Mouse (Mus musculus): ENCODE measurements at regions not wholly inside any gene's neighbourhood (a gene's known extent, or its start where the extent isn't known, plus 50 kb on each side); places are given as distances from the start of the nearest gene placed in this dataset.

GRCm38 (mm10) chr5:46794028-46794705 is 936.8 kb upstream of the Lcorl start:
- DNase-seq (ENCODE audit: low read depth): no peak

- no peak for DNase-seq (ENCODE audit: low read depth)
These were observed 933.6 kb upstream of the Lcorl start for GRCm38 (mm10) chr5:46791051-46791450.

GRCm38 (mm10) chr5:46790536-46790935 is 933.1 kb upstream of the Lcorl start:
- DNase-seq (ENCODE audit: low read depth): no peak

- DNase-seq (ENCODE audit: low read depth): no peak
These were observed 929.7 kb upstream of the Lcorl start for GRCm38 (mm10) chr5:46787079-46787478.

GRCm38 (mm10) chr5:46756094-46756493 is 898.7 kb upstream of the Lcorl start:
- DNase-seq (ENCODE audit: low read depth): no peak

GRCm38 (mm10) chr5:46740034-46740582 is 882.7 kb upstream of the Lcorl start:
- no peak for DNase-seq (ENCODE audit: low read depth)

- DNase-seq (ENCODE audit: low read depth): no peak
These were observed 875.1 kb upstream of the Lcorl start for GRCm38 (mm10) chr5:46732510-46732909.

- DNase-seq (ENCODE audit: low read depth): no peak
These were observed 874.6 kb upstream of the Lcorl start for GRCm38 (mm10) chr5:46732025-46732424.

- DNase-seq (ENCODE audit: low read depth): no peak
These were observed 873.9 kb upstream of the Lcorl start for GRCm38 (mm10) chr5:46731297-46731696.

GRCm38 (mm10) chr5:46709596-46709995 is 852.2 kb upstream of the Lcorl start:
- no peak for DNase-seq (ENCODE audit: low read depth)

- DNase-seq (ENCODE audit: low read depth): no peak
These were observed 850.4 kb upstream of the Lcorl start for GRCm38 (mm10) chr5:46707845-46708244.

- no peak for DNase-seq (ENCODE audit: low read depth)
These were observed 849.6 kb upstream of the Lcorl start for GRCm38 (mm10) chr5:46707021-46707420.

- no peak for DNase-seq (ENCODE audit: low read depth)
These were observed 820.6 kb upstream of the Lcorl start for GRCm38 (mm10) chr5:46678007-46678406.

- DNase-seq (ENCODE audit: low read depth): no peak
These were observed 817.5 kb upstream of the Lcorl start for GRCm38 (mm10) chr5:46674810-46675502.

- no peak for DNase-seq (ENCODE audit: low read depth)
These were observed 816.0 kb upstream of the Lcorl start for GRCm38 (mm10) chr5:46673413-46673812.

GRCm38 (mm10) chr5:46670484-46670883 is 813.1 kb upstream of the Lcorl start:
- no peak for DNase-seq (ENCODE audit: low read depth)

GRCm38 (mm10) chr5:46666250-46666649 is 808.8 kb upstream of the Lcorl start:
- DNase-seq (ENCODE audit: low read depth): no peak

GRCm38 (mm10) chr5:46657065-46657464 is 799.6 kb upstream of the Lcorl start:
- DNase-seq (ENCODE audit: low read depth): no peak

- no peak for DNase-seq (ENCODE audit: low read depth)
These were observed 796.8 kb upstream of the Lcorl start for GRCm38 (mm10) chr5:46654189-46654588.

GRCm38 (mm10) chr5:46643009-46643408 is 785.6 kb upstream of the Lcorl start:
- no peak for DNase-seq (ENCODE audit: low read depth)

- no peak for DNase-seq (ENCODE audit: low read depth)
These were observed 777.8 kb upstream of the Lcorl start for GRCm38 (mm10) chr5:46635116-46635668.
